Mouse (Mus musculus) liver, embryonic 13.5 days (tissue): ENCODE results near the gene Arl10. TPM values are rescaled to one million over a fixed set of nuclear protein-coding genes. Genes with fewer than 3 reads are reported as not detected.
A peak's percentile ranks its signal among the peaks of the same experiment; 100 is the strongest.

Source experiments
- ATAC-seq: fragments of 200-750 bp; cut with Nextera tagmentation; 2 replicates; pipeline ENCODE4 v1.8.0; 2017; ENCODE audit warnings: low read depth, mild to moderate bottlenecking, moderate number of reproducible peaks, moderate library complexity
- DNase-seq: peaks from one replicate; pipeline ENCODE4 v3.0.0; 2022
- H3K27ac ChIP-seq: fragments of 300-500 bp; sonication (generic); 2 replicates; pipeline ENCODE4 v1.5.1; 2015; ENCODE audit warnings: moderate library complexity, mild to moderate bottlenecking, inconsistent platforms
- H3K27me3 ChIP-seq: fragments of 300-500 bp; sonication (generic); 2 replicates; pipeline ENCODE4 v1.6.1; 2015; ENCODE audit warnings: mild to moderate bottlenecking, inconsistent platforms
- H3K36me3 ChIP-seq: fragments of 300-500 bp; sonication (generic); 2 replicates; pipeline ENCODE4 v1.6.1; 2015; ENCODE audit warnings: mild to moderate bottlenecking, inconsistent platforms
- H3K4me1 ChIP-seq: fragments of 300-500 bp; sonication (generic); replicated peaks from 2 replicates; pipeline ENCODE4 v1.6.1; 2015; ENCODE audit warnings: inconsistent platforms
- H3K4me2 ChIP-seq: fragments of 300-500 bp; sonication (generic); 2 replicates; pipeline ENCODE4 v1.6.1; 2015; ENCODE audit warnings: inconsistent platforms, mild to moderate bottlenecking, moderate library complexity
- H3K4me3 ChIP-seq: fragments of 300-500 bp; sonication (generic); replicated peaks from 2 replicates; pipeline ENCODE4 v1.5.1; 2015; ENCODE audit warnings: mild to moderate bottlenecking, inconsistent platforms
- H3K9ac ChIP-seq: fragments of 300-500 bp; sonication (generic); 2 replicates; pipeline ENCODE4 v1.6.1; 2015; ENCODE audit warnings: mild to moderate bottlenecking, inconsistent platforms
- H3K9me3 ChIP-seq: fragments of 300-500 bp; sonication (generic); replicated peaks from 2 replicates; pipeline ENCODE4 v1.6.1; 2016; ENCODE audit warnings: inconsistent platforms
- WGBS: fragments of 180-500 bp; shearing (Covaris S2); methylation state at CpG from one replicate; pipeline ENCODE4 v1.1.7; 2015; ENCODE audit not compliant: insufficient replicate concordance; 5-methylcytosine and 5-hydroxymethylcytosine counted together
- polyA plus RNA-seq: library from polyadenylated mRNA; unstranded; fragments of >200 nt; fragmentation: Nextera tagmentation; extraction: Ambion mirVana; gene quantifications from 2 replicates; pipeline ENCODE4 v1.2.1, GENCODE M21; 2015

Gene Arl10
- polyA plus RNA-seq, 1 experiment from 2014 or later, result 9.0 TPM

GRCm38 (mm10) chr13:54582860-54583259, 8.0 kb downstream of the Arl10 start:
- H3K9ac ChIP-seq, result no peak overlapping the region
- no peak overlapping the region for H3K27ac ChIP-seq
- peaks cover 9% of the 10 kb centered on the region for H3K4me1 ChIP-seq
- H3K9me3 ChIP-seq, result no peaks in the 10 kb centered on the region
- no peaks in the 10 kb centered on the region for H3K27me3 ChIP-seq
- 74% methylated on average over 5 of the region's 5 CpGs for WGBS
- H3K4me2 ChIP-seq, result no peak overlapping the region
- DNase-seq (no peak), ATAC-seq (no peak)
- no peak overlapping the region for H3K4me3 ChIP-seq
- H3K36me3 ChIP-seq, result peaks cover 76% of the 10 kb centered on the region

DNA sequence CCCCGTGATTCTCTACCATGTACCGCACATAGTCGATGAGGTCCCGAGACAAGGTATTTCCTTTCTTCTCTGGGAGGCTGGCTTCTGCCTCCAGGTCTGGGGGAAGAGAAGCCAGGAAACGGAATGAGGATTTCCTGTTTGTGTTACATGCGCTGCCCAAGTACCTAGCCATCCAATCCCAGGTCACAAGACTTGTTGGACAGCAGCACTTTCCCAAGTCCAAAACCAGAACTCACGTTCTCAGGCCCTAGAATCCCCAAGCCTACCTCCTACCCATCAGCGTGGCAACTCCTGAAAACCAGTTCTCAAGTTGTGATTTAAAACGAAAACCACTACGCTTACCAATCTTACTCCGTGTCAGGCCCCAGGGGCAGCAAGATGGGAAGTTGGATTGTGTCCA, 11.0 kb downstream of the Arl10 start:
- Histone ChIP-seq H3K9me3 (no peaks in the 10 kb centered on the region), H3K4me3 (no peak overlapping the region), H3K36me3 (peaks cover 70% of the 10 kb centered on the region), H3K4me1 (peaks cover 14% of the 10 kb centered on the region), H3K9ac (no peak overlapping the region), H3K27me3 (no peaks in the 10 kb centered on the region), H3K27ac (no peak overlapping the region), H3K4me2 (no peak overlapping the region)
- ATAC-seq, result no peak
- 83% methylated on average over 11 of the region's 11 CpGs for WGBS
- no peak for DNase-seq

- Histone ChIP-seq H3K4me3 (peak overlapping the region; percentile 92), H3K27ac (0 out of 2 replicates have a peak overlapping the region, but pooled peaks have one; percentile 6), H3K4me1 (peaks cover 33% of the 10 kb centered on the region), H3K9ac (peak overlapping the region; percentile 93), H3K4me2 (peak overlapping the region; percentile 74), H3K9me3 (no peaks in the 10 kb centered on the region), H3K36me3 (peaks cover 53% of the 10 kb centered on the region), H3K27me3 (no peaks in the 10 kb centered on the region)
- DNase-seq (peak; percentile 37), ATAC-seq (peak; percentile 35)
- under 1% methylated on average over 24 of the region's 24 CpGs for WGBS
These were observed 14.7 kb downstream of the Arl10 start for GRCm38 (mm10) chr13:54589414-54589995.

DNA sequence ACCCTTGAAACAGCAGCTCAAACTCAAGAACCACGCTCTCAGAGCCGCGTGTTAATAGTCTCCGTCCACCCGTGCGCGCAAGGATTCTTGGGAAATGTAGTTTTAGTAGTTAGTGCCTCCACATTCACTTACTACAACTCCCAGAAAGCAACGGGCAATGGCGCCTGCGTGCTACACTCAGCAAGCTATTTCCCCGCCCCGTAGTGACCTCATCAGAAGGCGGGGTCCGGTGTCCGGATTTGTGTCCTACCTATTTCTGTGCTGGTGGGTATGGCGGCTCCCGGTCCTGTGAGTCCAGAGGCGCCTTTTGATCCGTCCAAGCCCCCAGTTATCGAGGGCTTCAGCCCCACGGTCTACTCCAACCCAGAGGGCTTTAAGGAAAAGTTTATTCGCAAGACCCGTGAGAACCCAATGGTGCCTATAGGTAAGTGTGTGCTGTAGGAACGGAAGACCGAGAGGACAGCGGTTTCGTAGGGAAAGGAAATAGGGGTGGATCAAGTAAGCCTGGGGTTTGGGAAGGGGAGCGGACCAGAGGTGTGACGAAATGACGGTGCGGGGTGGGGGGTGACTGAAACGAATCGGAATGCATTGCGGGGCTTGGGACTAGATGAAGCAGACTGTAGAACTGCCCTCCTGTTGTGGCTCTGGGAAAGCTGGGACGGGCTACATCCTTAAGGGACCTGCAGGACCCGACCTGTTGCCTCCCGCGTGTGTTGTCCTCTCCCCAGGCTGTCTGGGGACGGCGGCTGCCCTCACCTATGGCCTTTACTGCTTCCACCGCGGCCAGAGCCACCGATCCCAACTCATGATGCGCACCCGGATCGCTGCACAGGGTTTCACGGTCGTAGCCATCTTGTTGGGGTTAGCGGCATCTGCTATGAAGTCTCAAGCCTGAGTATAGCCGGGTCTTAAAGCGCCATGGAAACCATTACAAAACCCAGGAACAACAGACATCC, 15.5 kb downstream of the Arl10 start, which contains the start of the genes Nop16 and Higd2a:
TSS of gene Nop16 (minus strand) at position 95 of the 956 bp plus-strand sequence.
TSS of gene Higd2a (plus strand) at position 212 of the 956 bp plus-strand sequence.
- no peaks in the 10 kb centered on the region for H3K27me3 ChIP-seq
- peak within 1 kb of the TSS; percentile 92 for H3K4me3 ChIP-seq
- ATAC-seq (peak; percentile 97), DNase-seq (peak; percentile 98)
- peaks cover 53% of the 10 kb centered on the region for H3K36me3 ChIP-seq
- peak within 1 kb of the TSS; percentile 82 for H3K27ac ChIP-seq
- H3K4me2 ChIP-seq, result peak within 1 kb of the TSS; percentile 75
- H3K9ac ChIP-seq, result peak within 1 kb of the TSS; percentile 93
- no peaks in the 10 kb centered on the region for H3K9me3 ChIP-seq
- under 1% methylated on average over 51 of the region's 51 CpGs for WGBS
- H3K4me1 ChIP-seq, result peaks cover 33% of the 10 kb centered on the region

- peak overlapping the region; percentile 82; the same call in 1 of the 2 replicates for H3K27ac ChIP-seq
- H3K9ac ChIP-seq, result peak overlapping the region; percentile 93; the same call in 1 of the 2 replicates
- peak overlapping the region; percentile 92 for H3K4me3 ChIP-seq
- WGBS, result 77% methylated on average over 8 of the region's 8 CpGs
- peaks cover 56% of the 10 kb centered on the region for H3K36me3 ChIP-seq
- no peaks in the 10 kb centered on the region for H3K9me3 ChIP-seq
- H3K4me2 ChIP-seq, result peak overlapping the region; percentile 75
- DNase-seq (no peak), ATAC-seq (no peak)
- H3K4me1 ChIP-seq, result peaks cover 39% of the 10 kb centered on the region
- no peaks in the 10 kb centered on the region for H3K27me3 ChIP-seq
These were observed 17.1 kb downstream of the Arl10 start for GRCm38 (mm10) chr13:54591776-54592356.

DNA sequence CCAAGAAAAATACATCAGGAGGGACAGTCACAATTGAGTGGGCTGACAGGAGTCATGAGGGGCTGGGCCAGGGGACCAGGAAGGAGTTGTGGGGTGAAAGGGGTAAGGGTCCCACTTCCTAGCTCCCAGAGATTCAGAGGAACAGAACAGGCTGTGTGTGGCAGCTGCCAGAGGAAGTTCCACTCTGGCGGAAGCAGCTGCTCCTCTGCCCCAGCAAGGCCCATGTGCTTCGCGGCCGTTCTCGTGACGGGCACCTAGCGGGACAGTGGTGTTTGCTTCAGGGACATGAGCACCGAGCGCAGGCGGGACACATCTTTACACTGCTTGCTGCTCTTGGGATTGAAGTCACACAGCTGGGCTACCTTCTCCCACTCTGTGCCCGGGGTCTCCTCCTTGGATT, 18.8 kb downstream of the Arl10 start:
- DNase-seq, result no peak

GRCm38 (mm10) chr13:54596107-54596690, 21.4 kb downstream of the Arl10 start:
- H3K27ac ChIP-seq, result no peak overlapping the region
- DNase-seq, result no peak
- 72% methylated on average over 8 of the region's 8 CpGs for WGBS

More for the DNA sequence above, 18.8 kb downstream of the Arl10 start:
- no peaks in the 10 kb centered on the region for H3K9me3 ChIP-seq
- ATAC-seq, result no peak
- H3K27ac ChIP-seq, result no peak overlapping the region
- no peak overlapping the region for H3K4me3 ChIP-seq
- peaks cover 33% of the 10 kb centered on the region for H3K4me1 ChIP-seq
- no peak overlapping the region for H3K4me2 ChIP-seq
- WGBS, result 82% methylated on average over 11 of the region's 11 CpGs
- H3K27me3 ChIP-seq, result no peaks in the 10 kb centered on the region
- peaks cover 56% of the 10 kb centered on the region for H3K36me3 ChIP-seq
- no peak overlapping the region for H3K9ac ChIP-seq

GRCm38 (mm10) chr13:54596870-54597269, 22.1 kb downstream of the Arl10 start:
- H3K4me3 ChIP-seq, result no peak overlapping the region
- DNase-seq (no peak), ATAC-seq (no peak)
- H3K4me2 ChIP-seq, result no peak overlapping the region
- no peak overlapping the region for H3K27ac ChIP-seq
- H3K27me3 ChIP-seq, result no peaks in the 10 kb centered on the region
- no peaks in the 10 kb centered on the region for H3K9me3 ChIP-seq
- peaks cover 15% of the 10 kb centered on the region for H3K4me1 ChIP-seq
- 70% methylated on average over 5 of the region's 5 CpGs for WGBS
- no peak overlapping the region for H3K9ac ChIP-seq
- H3K36me3 ChIP-seq, result peaks cover 72% of the 10 kb centered on the region

More at GRCm38 (mm10) chr13:54596107-54596690, 21.4 kb downstream of the Arl10 start:
- H3K4me3 ChIP-seq, result no peak overlapping the region
- no peak overlapping the region for H3K9ac ChIP-seq
- no peaks in the 10 kb centered on the region for H3K9me3 ChIP-seq
- peaks cover 71% of the 10 kb centered on the region for H3K36me3 ChIP-seq
- H3K27me3 ChIP-seq, result no peaks in the 10 kb centered on the region
- H3K4me1 ChIP-seq, result peaks cover 21% of the 10 kb centered on the region
- no peak overlapping the region for H3K4me2 ChIP-seq
- ATAC-seq, result no peak

- Histone ChIP-seq H3K4me2 (no peak overlapping the region), H3K27me3 (no peaks in the 10 kb centered on the region), H3K9ac (no peak overlapping the region), H3K9me3 (no peaks in the 10 kb centered on the region), H3K36me3 (peaks cover 68% of the 10 kb centered on the region), H3K4me1 (0 out of 2 replicates have a peak, but pooled peaks cover 6% of the 10 kb centered on the region), H3K4me3 (no peak overlapping the region), H3K27ac (no peak overlapping the region)
- whole genome bisulfite sequencing, result 88% methylated on average over 12 of the region's 12 CpGs
- DNase-seq (no peak), ATAC-seq (no peak)
These were observed 23.9 kb downstream of the Arl10 start for GRCm38 (mm10) chr13:54598622-54599143.

DNA sequence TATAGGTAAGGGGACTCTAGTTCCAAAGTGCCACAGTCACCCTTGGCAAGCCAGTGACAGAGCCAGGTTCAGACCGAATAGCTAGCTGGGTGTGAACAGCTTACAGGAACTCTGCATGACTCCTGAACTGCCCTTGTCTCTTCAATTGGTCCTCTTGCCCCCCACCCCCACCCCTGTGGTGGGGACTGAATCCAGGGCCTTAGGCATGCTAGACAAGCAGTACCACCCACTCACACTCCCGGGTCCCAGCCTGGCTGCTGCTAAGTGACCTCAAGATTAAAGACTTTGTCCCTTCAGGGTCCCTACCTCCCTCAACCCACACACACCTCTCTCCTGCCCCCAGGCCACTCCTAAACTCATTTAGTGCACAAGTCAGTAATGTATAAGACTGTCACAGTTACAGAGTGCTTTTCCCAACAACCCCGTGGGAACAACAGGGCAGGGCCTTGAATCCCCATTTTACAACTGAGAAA, 27.9 kb downstream of the Arl10 start:
- 67% methylated on average over 3 of the region's 3 CpGs for WGBS
- DNase-seq, result no peak
- peaks cover 64% of the 10 kb centered on the region for H3K36me3 ChIP-seq
- H3K27me3 ChIP-seq, result no peaks in the 10 kb centered on the region
- peaks cover 16% of the 10 kb centered on the region for H3K4me1 ChIP-seq
- no peak overlapping the region for H3K4me2 ChIP-seq
- H3K9ac ChIP-seq, result no peak overlapping the region
- H3K9me3 ChIP-seq, result no peaks in the 10 kb centered on the region
- no peak for ATAC-seq
- no peak overlapping the region for H3K27ac ChIP-seq
- no peak overlapping the region for H3K4me3 ChIP-seq
